Mouse (Mus musculus) kidney, embryonic 16.5 days (tissue): Measurements from ENCODE around the gene Sdc3. TPM values are rescaled to one million over a fixed set of nuclear protein-coding genes. Genes with fewer than 3 reads are reported as not detected.

Experiments
- ATAC-seq: fragments of 200-750 bp; cut with Nextera tagmentation; 2 replicates; pipeline ENCODE4 v1.8.0; 2017; ENCODE audit warnings: moderate TSS enrichment; ENCODE audit not compliant: low FRiP score, low TSS enrichment
- H3K27ac ChIP-seq: fragments of 300-500 bp; sonication (generic); 2 replicates; pipeline ENCODE4 v1.5.1; 2014; ENCODE audit warnings: low read length
- H3K27me3 ChIP-seq: fragments of 300-500 bp; sonication (generic); 2 replicates; pipeline ENCODE4 v1.6.1; 2014; ENCODE audit warnings: low read length, control low read depth, mixed read lengths; ENCODE audit not compliant: insufficient read depth
- H3K36me3 ChIP-seq: fragments of 300-500 bp; sonication (generic); 2 replicates; pipeline ENCODE4 v1.6.1; 2014; ENCODE audit warnings: low read length, control low read depth, mixed read lengths; ENCODE audit not compliant: insufficient read depth
- H3K4me1 ChIP-seq: fragments of 300-500 bp; sonication (generic); 2 replicates; pipeline ENCODE4 v1.6.1; 2014; ENCODE audit warnings: low read length, control low read depth, mixed read lengths; ENCODE audit not compliant: insufficient read depth
- H3K4me2 ChIP-seq: fragments of 300-500 bp; sonication (generic); replicated peaks from 2 replicates; pipeline ENCODE4 v1.6.1; 2014; ENCODE audit warnings: low read depth, low read length
- H3K4me3 ChIP-seq: fragments of 300-500 bp; sonication (generic); 2 replicates; pipeline ENCODE4 v1.5.1; 2014; ENCODE audit warnings: mild to moderate bottlenecking, low read length
- H3K9ac ChIP-seq: fragments of 300-500 bp; sonication (generic); replicated peaks from 2 replicates; pipeline ENCODE4 v1.6.1; 2014; ENCODE audit warnings: low read length
- H3K9me3 ChIP-seq: fragments of 300-500 bp; sonication (generic); 2 replicates; pipeline ENCODE4 v1.6.1; 2016; ENCODE audit warnings: low read length, control low read depth
- WGBS: fragments of 180-500 bp; shearing (Covaris S2); extraction: QIAGEN DNeasy Blood & Tissue Kit; methylation state at CpG from one replicate; pipeline ENCODE4 v1.1.7; 2014; 5-methylcytosine and 5-hydroxymethylcytosine counted together
- polyA plus RNA-seq: library from polyadenylated mRNA; unstranded; fragments of >200 nt; fragmentation: Nextera tagmentation; extraction: Ambion mirVana; gene quantifications from 2 replicates; pipeline ENCODE4 v1.2.1, GENCODE M21; 2015

The Sdc3 gene
- polyA plus RNA-seq, 1 experiment from 2014 or later, result 23.1 TPM

- no peak for ATAC-seq
- WGBS, result 21% methylated on average over 11 of the region's 11 CpGs
- Histone ChIP-seq H3K4me2 (no peak overlapping the region), H3K36me3 (no peaks in the 10 kb centered on the region), H3K4me1 (peaks cover 54% of the 10 kb centered on the region), H3K4me3 (no peak overlapping the region), H3K9me3 (no peaks in the 10 kb centered on the region), H3K27ac (no peak overlapping the region), H3K9ac (peak overlapping the region; percentile 24), H3K27me3 (no peaks in the 10 kb centered on the region)
Observed at GRCm38 (mm10) chr4:130838585-130838984, 46.2 kb downstream of the Sdc3 start.

GRCm38 (mm10) chr4:130841107-130841840 lies 48.9 kb downstream of the Sdc3 start:
- no peaks in the 10 kb centered on the region for H3K9me3 ChIP-seq
- WGBS, result 43% methylated on average over 8 of the region's 8 CpGs
- H3K4me1 ChIP-seq, result peaks cover 44% of the 10 kb centered on the region
- H3K4me3 ChIP-seq, result no peak overlapping the region
- H3K36me3 ChIP-seq, result no peaks in the 10 kb centered on the region
- no peaks in the 10 kb centered on the region for H3K27me3 ChIP-seq
- peak overlapping the region; percentile 53; the same call in 1 of the 2 replicates for H3K27ac ChIP-seq
- ATAC-seq, result peak; percentile 53
- no peak overlapping the region for H3K9ac ChIP-seq
- no peak overlapping the region for H3K4me2 ChIP-seq

- Histone ChIP-seq H3K36me3 (no peaks in the 10 kb centered on the region), H3K4me2 (no peak overlapping the region), H3K27me3 (no peaks in the 10 kb centered on the region), H3K27ac (no peak overlapping the region), H3K4me1 (no peaks in the 10 kb centered on the region), H3K9me3 (no peaks in the 10 kb centered on the region), H3K4me3 (no peak overlapping the region), H3K9ac (no peak overlapping the region)
- 79% methylated on average over 14 of the region's 14 CpGs for WGBS
- no peak for ATAC-seq
Observed at GRCm38 (mm10) chr4:130848814-130849213, 56.5 kb downstream of the Sdc3 start.

GRCm38 (mm10) chr4:130857661-130858060 lies 65.3 kb downstream of the Sdc3 start:
- ATAC-seq, result no peak
- H3K4me3 ChIP-seq, result no peak overlapping the region
- no peak overlapping the region for H3K4me2 ChIP-seq
- WGBS, result 67% methylated on average over 8 of the region's 8 CpGs
- H3K27ac ChIP-seq, result no peak overlapping the region
- H3K9ac ChIP-seq, result no peak overlapping the region
- peaks cover 7% of the 10 kb centered on the region; the same call in 1 of the 2 replicates for H3K4me1 ChIP-seq
- peaks cover 17% of the 10 kb centered on the region; the same call in 1 of the 2 replicates for H3K27me3 ChIP-seq
- no peaks in the 10 kb centered on the region for H3K36me3 ChIP-seq
- no peaks in the 10 kb centered on the region for H3K9me3 ChIP-seq

- Histone ChIP-seq H3K27ac (no peak overlapping the region), H3K27me3 (peaks cover 17% of the 10 kb centered on the region; the same call in 1 of the 2 replicates), H3K36me3 (no peaks in the 10 kb centered on the region), H3K4me2 (no peak overlapping the region), H3K4me1 (peaks cover 7% of the 10 kb centered on the region; the same call in 1 of the 2 replicates), H3K9me3 (no peaks in the 10 kb centered on the region), H3K9ac (no peak overlapping the region), H3K4me3 (no peak overlapping the region)
- WGBS, result 92% methylated on average over 7 of the region's 7 CpGs
- no peak for ATAC-seq
Observed at GRCm38 (mm10) chr4:130858880-130859279, 66.5 kb downstream of the Sdc3 start.

- 57% methylated on average over 8 of the region's 8 CpGs for WGBS
- Histone ChIP-seq H3K27me3 (peaks cover 17% of the 10 kb centered on the region; the same call in 1 of the 2 replicates), H3K4me3 (no peak overlapping the region), H3K36me3 (no peaks in the 10 kb centered on the region), H3K4me2 (no peak overlapping the region), H3K9ac (no peak overlapping the region), H3K4me1 (peaks cover 7% of the 10 kb centered on the region; the same call in 1 of the 2 replicates), H3K27ac (no peak overlapping the region), H3K9me3 (no peaks in the 10 kb centered on the region)
- ATAC-seq, result no peak
Observed at GRCm38 (mm10) chr4:130859467-130859866, 67.1 kb downstream of the Sdc3 start.

- Histone ChIP-seq H3K36me3 (no peaks in the 10 kb centered on the region), H3K9me3 (no peaks in the 10 kb centered on the region), H3K9ac (no peak overlapping the region), H3K4me2 (peak overlapping the region; percentile 52), H3K4me3 (peak overlapping the region; percentile 35), H3K27ac (no peak overlapping the region), H3K27me3 (peaks cover 18% of the 10 kb centered on the region; the same call in 1 of the 2 replicates), H3K4me1 (peaks cover 7% of the 10 kb centered on the region; the same call in 1 of the 2 replicates)
- no peak; the same call in 1 of the 2 replicates for ATAC-seq
- 48% methylated on average over 15 of the region's 15 CpGs for WGBS
Observed at GRCm38 (mm10) chr4:130860902-130861652, 68.7 kb downstream of the Sdc3 start.

- WGBS, result 4% methylated on average over 30 of the region's 30 CpGs
- H3K4me3 ChIP-seq, result peak overlapping the region; percentile 35
- H3K9me3 ChIP-seq, result no peaks in the 10 kb centered on the region
- peak overlapping the region; percentile 45 for H3K9ac ChIP-seq
- peaks cover 23% of the 10 kb centered on the region for H3K27me3 ChIP-seq
- H3K27ac ChIP-seq, result no peak overlapping the region
- peak; percentile 81 for ATAC-seq
- H3K4me1 ChIP-seq, result peaks cover 7% of the 10 kb centered on the region; the same call in 1 of the 2 replicates
- H3K36me3 ChIP-seq, result no peaks in the 10 kb centered on the region
- H3K4me2 ChIP-seq, result peak overlapping the region; percentile 52
Observed at GRCm38 (mm10) chr4:130861653-130862208, 69.4 kb downstream of the Sdc3 start.

- no peak overlapping the region for H3K4me2 ChIP-seq
- no peak overlapping the region for H3K9ac ChIP-seq
- no peaks in the 10 kb centered on the region for H3K9me3 ChIP-seq
- no peaks in the 10 kb centered on the region for H3K36me3 ChIP-seq
- peaks cover 23% of the 10 kb centered on the region for H3K27me3 ChIP-seq
- ATAC-seq, result no peak
- no peak overlapping the region for H3K27ac ChIP-seq
- 81% methylated on average over 5 of the region's 5 CpGs for WGBS
- H3K4me1 ChIP-seq, result peaks cover 7% of the 10 kb centered on the region; the same call in 1 of the 2 replicates
- no peak overlapping the region for H3K4me3 ChIP-seq
Observed at GRCm38 (mm10) chr4:130862538-130862937, 70.2 kb downstream of the Sdc3 start.
